Mouse (Mus musculus) hindlimb bud, embryonic 11.5 days (tissue): ENCODE data around the gene Stra6.

Experiments used
- DNase-seq: peaks from one replicate; pipeline ENCODE4 v3.0.0-alpha.2; 2012; ENCODE audit warnings: low read depth, low spot score; ENCODE audit errors: extremely low spot score

The Stra6 gene

GRCm38 (mm10) chr9:58128926-58129413 lies 65.4 kb downstream of the Stra6 start:
- DNase-seq, result peak; percentile 64

- no peak for DNase-seq
These were observed 65.9 kb downstream of the Stra6 start for GRCm38 (mm10) chr9:58129508-58129907.

- DNase-seq, result no peak
These were observed 67.3 kb downstream of the Stra6 start for GRCm38 (mm10) chr9:58130909-58131308.

- DNase-seq, result no peak
These were observed 68.1 kb downstream of the Stra6 start for GRCm38 (mm10) chr9:58131735-58132134.

GRCm38 (mm10) chr9:58133893-58134884 lies 70.6 kb downstream of the Stra6 start:
- no peak for DNase-seq

GRCm38 (mm10) chr9:58134906-58135305 lies 71.3 kb downstream of the Stra6 start:
- DNase-seq, result no peak

GRCm38 (mm10) chr9:58135921-58136321 lies 72.3 kb downstream of the Stra6 start:
- no peak for DNase-seq

GRCm38 (mm10) chr9:58139947-58140346 lies 76.4 kb downstream of the Stra6 start:
- DNase-seq, result no peak

- no peak for DNase-seq
These were observed 79.8 kb downstream of the Stra6 start for GRCm38 (mm10) chr9:58143419-58143818.

GRCm38 (mm10) chr9:58144664-58145063 lies 81.1 kb downstream of the Stra6 start:
- no peak for DNase-seq

- DNase-seq, result no peak
These were observed 81.8 kb downstream of the Stra6 start for GRCm38 (mm10) chr9:58145417-58145816.

- DNase-seq, result no peak
These were observed 85.2 kb downstream of the Stra6 start for GRCm38 (mm10) chr9:58148806-58149205.

GRCm38 (mm10) chr9:58150733-58151361 lies 87.3 kb downstream of the Stra6 start:
- DNase-seq, result no peak

GRCm38 (mm10) chr9:58153095-58153494 lies 89.5 kb downstream of the Stra6 start:
- no peak for DNase-seq

GRCm38 (mm10) chr9:58155366-58155765 lies 91.8 kb downstream of the Stra6 start:
- DNase-seq, result no peak

- DNase-seq, result no peak
These were observed 93.4 kb downstream of the Stra6 start for GRCm38 (mm10) chr9:58156819-58157560.

- no peak for DNase-seq
These were observed 94.2 kb downstream of the Stra6 start for GRCm38 (mm10) chr9:58157838-58158237.

GRCm38 (mm10) chr9:58158541-58159311 lies 95.1 kb downstream of the Stra6 start:
- DNase-seq, result no peak

GRCm38 (mm10) chr9:58159855-58160254 lies 96.3 kb downstream of the Stra6 start:
- DNase-seq, result no peak

- DNase-seq, result no peak
These were observed 96.7 kb downstream of the Stra6 start for GRCm38 (mm10) chr9:58160315-58160714.
